Mouse (Mus musculus) hindbrain, embryonic 11.5 days (tissue): ENCODE measurements around the gene Qrsl1. TPM values are rescaled to one million over a fixed set of nuclear protein-coding genes. Genes with fewer than 3 reads are reported as not detected.

Experiments
- ATAC-seq: fragments of 200-750 bp; cut with Nextera tagmentation; 2 replicates; pipeline ENCODE4 v1.8.0; 2017; ENCODE audit warnings: mild to moderate bottlenecking, moderate TSS enrichment, moderate library complexity; ENCODE audit not compliant: low FRiP score
- DNase-seq: peaks from one replicate; pipeline ENCODE4 v3.0.0-alpha.2; 2015; ENCODE audit warnings: low spot score
- H3K27ac ChIP-seq: fragments of 300-500 bp; sonication (generic); 2 replicates; pipeline ENCODE4 v1.5.1; 2014; ENCODE audit warnings: mild to moderate bottlenecking, low read depth, low read length
- H3K27me3 ChIP-seq: fragments of 300-500 bp; sonication (generic); 2 replicates; pipeline ENCODE4 v1.6.1; 2014; ENCODE audit warnings: mild to moderate bottlenecking, low read length, moderate library complexity, mixed read lengths; ENCODE audit not compliant: control insufficient read depth, insufficient read depth
- H3K36me3 ChIP-seq: fragments of 300-500 bp; sonication (generic); 2 replicates; pipeline ENCODE4 v1.6.1; 2014; ENCODE audit warnings: mild to moderate bottlenecking, low read length, moderate library complexity, mixed read lengths; ENCODE audit not compliant: control insufficient read depth, insufficient read depth
- H3K4me1 ChIP-seq: fragments of 300-500 bp; sonication (generic); replicated peaks from 2 replicates; pipeline ENCODE4 v1.6.1; 2014; ENCODE audit warnings: low read length, mixed read lengths; ENCODE audit not compliant: control insufficient read depth, insufficient read depth
- H3K4me2 ChIP-seq: fragments of 300-500 bp; sonication (generic); replicated peaks from 2 replicates; pipeline ENCODE4 v1.6.1; 2014; ENCODE audit warnings: mild to moderate bottlenecking, low read depth, low read length
- H3K4me3 ChIP-seq: fragments of 300-500 bp; sonication (generic); 2 replicates; pipeline ENCODE4 v1.5.1; 2014; ENCODE audit warnings: low read depth, low read length
- H3K9ac ChIP-seq: fragments of 300-500 bp; sonication (generic); 2 replicates; pipeline ENCODE4 v1.6.1; 2014; ENCODE audit warnings: low read depth, low read length
- H3K9me3 ChIP-seq: fragments of 300-500 bp; sonication (generic); 2 replicates; pipeline ENCODE4 v1.6.1; 2016; ENCODE audit warnings: low read length; ENCODE audit not compliant: control insufficient read depth
- WGBS: fragments of 180-500 bp; shearing (Covaris S2); extraction: QIAGEN DNeasy Blood & Tissue Kit; methylation state at CpG from one replicate; pipeline ENCODE4 v1.1.7; 2014; 5-methylcytosine and 5-hydroxymethylcytosine counted together
- polyA plus RNA-seq: library from polyadenylated mRNA; unstranded; fragments of >200 nt; fragmentation: Nextera tagmentation; extraction: Ambion mirVana; gene quantifications from 2 replicates; pipeline ENCODE4 v1.2.1, GENCODE M21; 2014

Gene Qrsl1
- polyA plus RNA-seq, 1 experiment from 2014 or later: 30.1 TPM

GRCm38 (mm10) chr10:43851898-43852297 is 49.6 kb downstream of the Qrsl1 start:
- H3K9me3 ChIP-seq: no peaks in the 10 kb centered on the region
- no peak for DNase-seq
- no peaks in the 10 kb centered on the region for H3K36me3 ChIP-seq
- WGBS: 91% methylated on average over 5 of the region's 5 CpGs
- no peak overlapping the region for H3K9ac ChIP-seq
- H3K27me3 ChIP-seq: no peaks in the 10 kb centered on the region
- H3K4me1 ChIP-seq: no peaks in the 10 kb centered on the region
- no peak overlapping the region for H3K27ac ChIP-seq
- H3K4me2 ChIP-seq: no peak overlapping the region
- no peak for ATAC-seq
- no peak overlapping the region for H3K4me3 ChIP-seq

GRCm38 (mm10) chr10:43849478-43849877 is 52.1 kb downstream of the Qrsl1 start:
- Histone ChIP-seq H3K36me3 (no peaks in the 10 kb centered on the region), H3K4me2 (no peak overlapping the region), H3K4me1 (no peaks in the 10 kb centered on the region), H3K9ac (no peak overlapping the region), H3K4me3 (no peak overlapping the region), H3K9me3 (no peaks in the 10 kb centered on the region), H3K27me3 (no peaks in the 10 kb centered on the region), H3K27ac (no peak overlapping the region)
- ATAC-seq (no peak), DNase-seq (no peak)
- 84% methylated on average over 3 of the region's 3 CpGs for WGBS

- Histone ChIP-seq H3K36me3 (no peaks in the 10 kb centered on the region), H3K9ac (no peak overlapping the region), H3K27me3 (no peaks in the 10 kb centered on the region), H3K4me1 (no peaks in the 10 kb centered on the region), H3K27ac (no peak overlapping the region), H3K9me3 (no peaks in the 10 kb centered on the region), H3K4me2 (no peak overlapping the region), H3K4me3 (no peak overlapping the region)
- ATAC-seq (no peak), DNase-seq (no peak)
- WGBS: 74% methylated on average over 2 of the region's 2 CpGs
These were observed 55.4 kb downstream of the Qrsl1 start for GRCm38 (mm10) chr10:43846141-43846622.

- Histone ChIP-seq H3K27ac (no peak overlapping the region), H3K4me2 (no peak overlapping the region), H3K4me3 (no peak overlapping the region), H3K4me1 (no peaks in the 10 kb centered on the region), H3K9me3 (no peaks in the 10 kb centered on the region), H3K27me3 (no peaks in the 10 kb centered on the region), H3K9ac (no peak overlapping the region), H3K36me3 (no peaks in the 10 kb centered on the region)
- WGBS: 68% methylated on average over 3 of the region's 3 CpGs
- no peak for ATAC-seq
- DNase-seq: no peak
These were observed 56.1 kb downstream of the Qrsl1 start for GRCm38 (mm10) chr10:43845442-43845841.

- Histone ChIP-seq H3K4me3 (no peak overlapping the region), H3K9ac (no peak overlapping the region), H3K27me3 (no peaks in the 10 kb centered on the region), H3K4me2 (no peak overlapping the region), H3K4me1 (no peaks in the 10 kb centered on the region), H3K9me3 (no peaks in the 10 kb centered on the region), H3K36me3 (no peaks in the 10 kb centered on the region), H3K27ac (no peak overlapping the region)
- no peak for ATAC-seq
- DNase-seq: no peak
- 87% methylated on average over 5 of the region's 5 CpGs for WGBS
These were observed 60.1 kb downstream of the Qrsl1 start for GRCm38 (mm10) chr10:43841441-43841840.

GRCm38 (mm10) chr10:43832868-43833267 is 68.7 kb downstream of the Qrsl1 start:
- Histone ChIP-seq H3K9ac (no peak overlapping the region), H3K4me2 (no peak overlapping the region), H3K9me3 (no peaks in the 10 kb centered on the region), H3K4me1 (no peaks in the 10 kb centered on the region), H3K36me3 (no peaks in the 10 kb centered on the region), H3K4me3 (no peak overlapping the region), H3K27ac (no peak overlapping the region), H3K27me3 (no peaks in the 10 kb centered on the region)
- WGBS: 39% methylated on average over 5 of the region's 5 CpGs
- DNase-seq (no peak), ATAC-seq (no peak)

- Histone ChIP-seq H3K4me3 (no peak overlapping the region), H3K4me1 (no peaks in the 10 kb centered on the region), H3K27ac (no peak overlapping the region), H3K4me2 (no peak overlapping the region), H3K9me3 (no peaks in the 10 kb centered on the region), H3K36me3 (no peaks in the 10 kb centered on the region), H3K9ac (no peak overlapping the region), H3K27me3 (no peaks in the 10 kb centered on the region)
- 48% methylated on average over 17 of the region's 17 CpGs for WGBS
- ATAC-seq (no peak), DNase-seq (peak; percentile 11)
These were observed 71.1 kb downstream of the Qrsl1 start for GRCm38 (mm10) chr10:43830251-43831018.

- H3K4me2 ChIP-seq: no peak overlapping the region
- no peaks in the 10 kb centered on the region for H3K9me3 ChIP-seq
- no peak overlapping the region for H3K9ac ChIP-seq
- no peak overlapping the region for H3K4me3 ChIP-seq
- no peaks in the 10 kb centered on the region for H3K36me3 ChIP-seq
- H3K27ac ChIP-seq: no peak overlapping the region
- ATAC-seq (no peak), DNase-seq (no peak)
- WGBS: 94% methylated on average over 10 of the region's 10 CpGs
- no peaks in the 10 kb centered on the region for H3K4me1 ChIP-seq
- H3K27me3 ChIP-seq: no peaks in the 10 kb centered on the region
These were observed 72.9 kb downstream of the Qrsl1 start for GRCm38 (mm10) chr10:43828686-43829015.

GRCm38 (mm10) chr10:43827958-43828685 is 73.4 kb downstream of the Qrsl1 start:
- DNase-seq (no peak), ATAC-seq (no peak)
- Histone ChIP-seq H3K9ac (no peak overlapping the region), H3K4me3 (no peak overlapping the region), H3K4me2 (no peak overlapping the region), H3K9me3 (no peaks in the 10 kb centered on the region), H3K27ac (no peak overlapping the region), H3K36me3 (no peaks in the 10 kb centered on the region), H3K27me3 (no peaks in the 10 kb centered on the region), H3K4me1 (no peaks in the 10 kb centered on the region)
- 91% methylated on average over 10 of the region's 10 CpGs for WGBS
